Mouse (Mus musculus): ENCODE data around the gene Gm10666. TPM values are rescaled to one million over a fixed set of nuclear protein-coding genes. Genes with fewer than 3 reads are reported as not detected.

The Gm10666 gene
- polyA plus RNA-seq (2012; ENCODE audit: low replicate concordance) = not detected in 2 replicates

GRCm38 (mm10) chr7:22134641-22135040 lies at the start of gene Gm10666:
TSS of gene Gm10666 (minus strand) at chr7:22134741.

GRCm38 (mm10) chr7:22163935-22164334 lies 29.4 kb upstream of the Gm10666 start, which contains the start of gene Vmn1r142:
TSS of gene Vmn1r142 (minus strand) at chr7:22164035.

GRCm38 (mm10) chr7:22118145-22118544 lies 16.4 kb downstream of the Gm10666 start, which contains the start of gene Gm16451:
TSS of gene Gm16451 (minus strand) at chr7:22118245.

Other genes starting within 250 kb of the Gm10666 start
- gene Gm5891, start 213.4 kb downstream of the Gm10666 start, polyA plus RNA-seq (2012; ENCODE audit: low replicate concordance) = not detected in 2 replicates
- not detected in 2 replicates for gene Vmn1r137, start 140.2 kb downstream of the Gm10666 start, polyA plus RNA-seq (2012; ENCODE audit: low replicate concordance)
- not detected in 2 replicates for gene Vmn1r138, start 105.8 kb downstream of the Gm10666 start, polyA plus RNA-seq (2012; ENCODE audit: low replicate concordance)
- gene Gm6176, start 78.4 kb downstream of the Gm10666 start, polyA plus RNA-seq (2012; ENCODE audit: low replicate concordance) = not detected in 2 replicates
- gene Vmn1r139, start 65.7 kb downstream of the Gm10666 start, polyA plus RNA-seq (2012; ENCODE audit: low replicate concordance) = not detected in 2 replicates
- gene Gm16451, start 16.5 kb downstream of the Gm10666 start, polyA plus RNA-seq (2012; ENCODE audit: low replicate concordance) = not detected in 2 replicates
- not detected in 2 replicates for gene Vmn1r142, start 29.3 kb upstream of the Gm10666 start, polyA plus RNA-seq (2012; ENCODE audit: low replicate concordance)
- gene Vmn1r143, start 54.6 kb upstream of the Gm10666 start, polyA plus RNA-seq (2012; ENCODE audit: low replicate concordance) = not detected in 2 replicates
- gene Gm8653, start 66.5 kb upstream of the Gm10666 start, polyA plus RNA-seq (2012; ENCODE audit: low replicate concordance) = not detected in 2 replicates
- gene Gm8453, start 94.7 kb upstream of the Gm10666 start, polyA plus RNA-seq (2012; ENCODE audit: low replicate concordance) = not detected in 2 replicates
- not detected in 2 replicates for gene Gm4187, start 195.0 kb upstream of the Gm10666 start, polyA plus RNA-seq (2012; ENCODE audit: low replicate concordance)
- gene Gm8660, start 236.3 kb upstream of the Gm10666 start, polyA plus RNA-seq (2012; ENCODE audit: low replicate concordance) = not detected in 2 replicates

Measured in leukemia stem cell, adult 10-12 weeks (primary cell).